Comparison of ENCODE assay signal across 9 mouse cellular contexts in the genomic region with DNA sequence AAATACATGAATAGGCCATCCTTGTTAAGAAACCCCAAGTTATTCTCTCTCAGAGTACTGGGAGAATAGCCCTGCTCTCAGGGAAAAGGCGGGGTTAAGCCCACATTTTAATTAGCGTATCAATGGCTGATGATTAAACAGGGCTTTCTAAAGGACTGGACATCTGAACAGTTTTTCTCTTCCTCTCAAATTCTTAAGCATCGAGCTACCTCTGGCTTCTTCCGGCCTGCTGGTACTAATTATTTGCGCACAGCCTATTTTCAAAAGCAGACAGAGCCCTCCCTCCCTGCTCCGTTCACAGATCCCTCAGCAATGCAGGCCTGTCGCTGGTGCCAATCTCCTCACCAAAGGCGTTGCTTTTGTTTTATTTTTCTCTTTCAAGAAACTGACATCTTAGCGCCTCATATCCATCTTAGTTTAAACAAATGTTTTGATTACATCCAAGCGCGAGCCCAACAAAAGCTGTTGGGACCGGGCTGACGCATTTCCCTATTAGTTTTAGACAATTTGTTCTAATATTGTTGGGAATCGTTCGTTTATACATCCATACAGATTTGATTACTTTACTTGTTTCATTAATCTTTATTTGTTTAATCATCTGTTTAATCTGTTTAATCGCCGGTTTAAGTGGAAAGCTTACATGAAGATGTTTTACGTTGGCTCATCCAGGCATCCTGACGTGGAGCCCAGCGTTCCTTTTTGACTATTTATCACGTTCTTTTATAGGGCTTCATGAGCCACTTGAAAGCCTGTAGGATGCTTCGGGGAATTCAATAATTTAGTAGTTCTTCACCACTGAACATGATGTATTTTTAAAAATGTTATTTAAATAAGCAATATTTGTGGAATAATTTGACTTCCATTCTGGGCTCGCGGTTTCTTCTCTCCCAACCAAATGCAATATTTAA.
DNase-seq lines count a peak whose midpoint lies in the region; ATAC-seq lines count a peak whose summit lies in the region.
"Had no signal": no experiment of that assay in that cellular context is flagged by ENCODE, and none has a peak within 500 bp of the region (broad histone marks: within the 10 kb centered on the region; RNA-seq: fewer than 3 reads in every experiment).

No protein-coding gene starts in this region.

- H3K36me3 ChIP-seq in embryonic facial prominence, embryonic 10.5 days (replicated peaks), result no peaks in the 10 kb centered on the region
- H3K36me3 ChIP-seq in hindbrain, embryonic 12.5 days, result no peaks in the 10 kb centered on the region
- H3K36me3 ChIP-seq in midbrain, embryonic 13.5 days, result no peaks in the 10 kb centered on the region
- no peaks in the 10 kb centered on the region for H3K36me3 ChIP-seq in heart, embryonic 11.5 days (ENCODE audit: control insufficient read depth, insufficient read depth, low read length)

- peaks cover 42% of the 10 kb centered on the region for H3K4me1 ChIP-seq in embryonic facial prominence, embryonic 10.5 days
- peaks cover 26% of the 10 kb centered on the region for H3K4me1 ChIP-seq in hindbrain, embryonic 12.5 days
- peaks cover 42% of the 10 kb centered on the region for H3K4me1 ChIP-seq in midbrain, embryonic 13.5 days (replicated peaks)
- no peaks in the 10 kb centered on the region for H3K4me1 ChIP-seq in heart, embryonic 11.5 days (ENCODE audit: control insufficient read depth, insufficient read depth, low read length)

- DNase-seq in MN1 (ENCODE audit: low spot score), result peak; percentile 20
- peak; percentile 70 for DNase-seq in embryonic facial prominence, embryonic 10.5 days (ENCODE audit: low spot score)
- DNase-seq in gastrocnemius, adult 18-20 months (ENCODE audit: low spot score), result no peak
- no peak for DNase-seq in gastrocnemius, adult 8-10 months (ENCODE audit: low spot score in 2 of 2)
- no peak for DNase-seq in kidney, postnatal 36 days

- 47% methylated on average over 24 of the region's 24 CpGs for WGBS in embryonic facial prominence, embryonic 10.5 days
- 35% methylated on average over 24 of the region's 24 CpGs for WGBS in hindbrain, embryonic 12.5 days
- 25% methylated on average over 24 of the region's 24 CpGs for WGBS in midbrain, embryonic 13.5 days
- WGBS in heart, embryonic 11.5 days (ENCODE audit: insufficient replicate concordance), result 69% methylated on average over 24 of the region's 24 CpGs

- peak overlapping the region; percentile 51; the same call in 1 of the 2 replicates for H3K27ac ChIP-seq in embryonic facial prominence, embryonic 10.5 days (replicated peaks)
- no peak overlapping the region for H3K27ac ChIP-seq in hindbrain, embryonic 12.5 days
- H3K27ac ChIP-seq in midbrain, embryonic 13.5 days, result 0 out of 2 replicates have a peak overlapping the region, but pooled peaks have one; percentile 41
- H3K27ac ChIP-seq in heart, embryonic 11.5 days (ENCODE audit: low read depth, low read length), result no peak overlapping the region

- no peaks in the 10 kb centered on the region for H3K9me3 ChIP-seq in embryonic facial prominence, embryonic 10.5 days
- H3K9me3 ChIP-seq in hindbrain, embryonic 12.5 days (replicated peaks), result no peaks in the 10 kb centered on the region
- H3K9me3 ChIP-seq in midbrain, embryonic 13.5 days, result no peaks in the 10 kb centered on the region
- no peaks in the 10 kb centered on the region for H3K9me3 ChIP-seq in heart, embryonic 11.5 days (replicated peaks; ENCODE audit: control insufficient read depth, low read length)

- H3K9ac ChIP-seq in hindbrain, embryonic 12.5 days, result no peak overlapping the region; the same call in 1 of the 2 replicates
- H3K9ac ChIP-seq in midbrain, embryonic 13.5 days (replicated peaks), result no peak overlapping the region
- H3K9ac ChIP-seq in heart, embryonic 11.5 days (ENCODE audit: low read depth, low read length), result no peak overlapping the region

- H3K4me3 ChIP-seq in embryonic facial prominence, embryonic 10.5 days, result no peak overlapping the region
- no peak overlapping the region for H3K4me3 ChIP-seq in hindbrain, embryonic 12.5 days
- no peak overlapping the region for H3K4me3 ChIP-seq in midbrain, embryonic 13.5 days (replicated peaks)
- no peak overlapping the region for H3K4me3 ChIP-seq in heart, embryonic 11.5 days (ENCODE audit: low read depth, low read length)

- H3K4me2 ChIP-seq in hindbrain, embryonic 12.5 days (replicated peaks), result peak overlapping the region; percentile 5
- H3K4me2 ChIP-seq in midbrain, embryonic 13.5 days (replicated peaks), result peak overlapping the region; percentile 9
- H3K4me2 ChIP-seq in heart, embryonic 11.5 days, result no peak overlapping the region
- H3K4me2 ChIP-seq: liver, embryonic 11.5 days had no signal

- peaks cover 59% of the 10 kb centered on the region for H3K27me3 ChIP-seq in embryonic facial prominence, embryonic 10.5 days (replicated peaks; ENCODE audit: low read depth, poor library complexity, severe bottlenecking)
- H3K27me3 ChIP-seq in hindbrain, embryonic 12.5 days, result peaks cover 25% of the 10 kb centered on the region
- peaks cover 12% of the 10 kb centered on the region for H3K27me3 ChIP-seq in midbrain, embryonic 13.5 days
- peaks cover 5% of the 10 kb centered on the region; the same call in 1 of the 2 replicates for H3K27me3 ChIP-seq in heart, embryonic 11.5 days (ENCODE audit: control insufficient read depth, insufficient read depth, low read length)

- peak; percentile 80 for ATAC-seq in hindbrain, embryonic 12.5 days (ENCODE audit: low FRiP score)
- ATAC-seq in midbrain, embryonic 13.5 days, result peak; percentile 80
- ATAC-seq in heart, embryonic 11.5 days (replicated peaks; ENCODE audit: insufficient number of reproducible peaks, low FRiP score, low TSS enrichment), result no peak

Comparison
In these comparisons a context has a peak if more than half of its experiments do, and no peak if none do; other contexts are left out.
1. DNase-seq: peak in MN1 (single experiment) and embryonic facial prominence, embryonic 10.5 days (single experiment); none in gastrocnemius, adult 18-20 months (single experiment), gastrocnemius, adult 8-10 months (0 of 2) and kidney, postnatal 36 days (0 of 2).
2. H3K27ac ChIP-seq: peak in embryonic facial prominence, embryonic 10.5 days (single experiment) and midbrain, embryonic 13.5 days (single experiment); none in hindbrain, embryonic 12.5 days (single experiment) and heart, embryonic 11.5 days (single experiment).